Mouse (Mus musculus): Measurements from ENCODE around the gene Ahnak2.

GRCm38 (mm10) chr12:112851116-112851515, 48.7 kb upstream of the Ahnak2 start:
- TF ChIP-seq CTCF (IDR thresholded peaks at IDR 0.05; ENCODE audit: borderline replicate concordance, control insufficient read depth, extremely low read depth, insufficient read depth, low read length, poor library complexity) (no peak), POLR2A (IDR thresholded peaks at IDR 0.05; ENCODE audit: control insufficient read depth, extremely low read depth, insufficient read depth, low read length, poor library complexity) (no peak)

Measured in thymus, adult 2 months (tissue).